ENCODE assay signal across 18 mouse cellular contexts in the genomic region with DNA sequence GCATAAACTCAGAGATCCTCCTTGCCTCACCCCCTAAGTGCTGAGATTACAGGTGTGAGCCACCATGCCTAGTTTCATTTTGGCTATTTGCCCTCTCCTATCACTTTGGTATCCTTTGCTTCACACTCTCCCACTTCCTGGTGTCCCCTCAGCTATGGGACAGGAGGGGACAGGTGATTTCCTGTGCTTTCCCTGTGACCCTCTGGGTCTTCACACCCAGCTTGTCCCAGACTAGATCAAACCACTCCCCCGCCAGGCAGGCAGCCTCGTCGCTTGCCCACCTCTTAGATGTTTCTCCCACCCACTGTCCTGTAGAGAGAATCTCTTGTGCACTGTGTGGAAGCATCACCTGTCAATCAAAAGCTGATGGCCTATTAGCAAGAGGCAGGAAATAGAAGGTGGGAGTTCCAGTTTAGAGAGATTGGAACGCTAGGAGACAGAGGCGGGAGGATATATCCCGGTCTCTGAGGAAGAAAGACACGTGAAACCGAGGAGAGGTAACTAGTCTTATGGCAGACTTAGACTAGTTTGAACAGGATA. TPM values are rescaled to one million over a fixed set of nuclear protein-coding genes. Genes with fewer than 3 reads are reported as not detected.
DNase-seq lines count a peak whose midpoint lies in the region; ATAC-seq and TF ChIP-seq lines count a peak whose summit lies in the region.
"Had no signal": no experiment of that assay in that cellular context is flagged by ENCODE, and none has a peak within 500 bp of the region (broad histone marks: within the 10 kb centered on the region; RNA-seq: fewer than 3 reads in every experiment).

No protein-coding gene starts in this region.

- no peak overlapping the region for H3K9ac ChIP-seq in hindbrain, postnatal 0 days (replicated peaks; ENCODE audit: low read length)
- H3K9ac ChIP-seq in hindbrain, embryonic 16.5 days (ENCODE audit: low read depth, low read length): no peak overlapping the region
- no peak overlapping the region for H3K9ac ChIP-seq in midbrain, embryonic 11.5 days (ENCODE audit: low read length)
- no peak overlapping the region for H3K9ac ChIP-seq in midbrain, embryonic 16.5 days (ENCODE audit: low read depth, low read length)
- H3K9ac ChIP-seq in ES-E14 (ENCODE audit: insufficient read depth, low read depth, low read length, poor library complexity, severe bottlenecking): peak overlapping the region; percentile 74
- H3K9ac ChIP-seq: embryonic facial prominence, embryonic 12.5 days had no signal

- H3K27ac ChIP-seq in heart, embryonic 10.5 days: no peak overlapping the region
- H3K27ac ChIP-seq in hindbrain, postnatal 0 days: peak overlapping the region; percentile 17; the same call in 1 of the 2 replicates
- no peak overlapping the region for H3K27ac ChIP-seq in hindbrain, embryonic 16.5 days (ENCODE audit: low read depth, low read length)
- H3K27ac ChIP-seq in midbrain, embryonic 11.5 days (ENCODE audit: low read depth, low read length): no peak overlapping the region
- no peak overlapping the region for H3K27ac ChIP-seq in midbrain, embryonic 16.5 days (ENCODE audit: low read length)
- H3K27ac ChIP-seq in ES-E14 (ENCODE audit: insufficient read depth, low read depth, low read length, poor library complexity, severe bottlenecking): peak overlapping the region; percentile 98
- H3K27ac ChIP-seq: embryonic facial prominence, embryonic 12.5 days; layer of hippocampus, adult 2 months; left cerebral cortex, adult 2 months had no signal

- peaks cover 48% of the 10 kb centered on the region for H3K27me3 ChIP-seq in heart, embryonic 10.5 days (ENCODE audit: insufficient read depth, poor library complexity, severe bottlenecking)
- H3K27me3 ChIP-seq in hindbrain, postnatal 0 days (ENCODE audit: insufficient read depth, low read length): no peaks in the 10 kb centered on the region
- peaks cover 3% of the 10 kb centered on the region; the same call in 1 of the 2 replicates for H3K27me3 ChIP-seq in hindbrain, embryonic 16.5 days (replicated peaks; ENCODE audit: control insufficient read depth, insufficient read depth, low read length)
- peaks cover 13% of the 10 kb centered on the region for H3K27me3 ChIP-seq in midbrain, embryonic 11.5 days (ENCODE audit: control insufficient read depth, insufficient read depth, low read length)
- no peaks in the 10 kb centered on the region for H3K27me3 ChIP-seq in midbrain, embryonic 16.5 days (ENCODE audit: control insufficient read depth, insufficient read depth, low read depth, low read length)

- DNase-seq in heart, embryonic 10.5 days (ENCODE audit: low spot score): no peak
- no peak for DNase-seq in heart, postnatal 4 days
- DNase-seq in hindbrain, postnatal 0 days (ENCODE audit: low spot score): no peak
- DNase-seq in midbrain, embryonic 11.5 days (ENCODE audit: low spot score, missing footprints): peak; percentile 78
- DNase-seq in ES-E14 (ENCODE audit: low read depth, low spot score): no peak
- no peak for DNase-seq in thymus, postnatal 0 days (ENCODE audit: low spot score)
- DNase-seq: B cell, adult 2 months; thymus, postnatal 14 days had no signal

- in situ Hi-C loops in ES-E14 (cut with MboI; ENCODE audit: low sequenced_read_pairs in 2 of 2, unreplicated experiment in 2 of 2): no loop called here

- WGBS in heart, embryonic 10.5 days: 37% methylated on average over 8 of the region's 8 CpGs
- 42% methylated on average over 8 of the region's 8 CpGs for WGBS in hindbrain, postnatal 0 days
- WGBS in hindbrain, embryonic 16.5 days: 52% methylated on average over 8 of the region's 8 CpGs
- 49% methylated on average over 8 of the region's 8 CpGs for WGBS in midbrain, embryonic 11.5 days
- WGBS in midbrain, embryonic 16.5 days: 45% methylated on average over 8 of the region's 8 CpGs

- H3K4me1 ChIP-seq in heart, embryonic 10.5 days: peaks cover 16% of the 10 kb centered on the region
- H3K4me1 ChIP-seq in hindbrain, postnatal 0 days (ENCODE audit: insufficient read depth, low read length): no peaks in the 10 kb centered on the region
- peaks cover 9% of the 10 kb centered on the region for H3K4me1 ChIP-seq in hindbrain, embryonic 16.5 days (ENCODE audit: control insufficient read depth, insufficient read depth, low read depth, low read length)
- peaks cover 8% of the 10 kb centered on the region for H3K4me1 ChIP-seq in midbrain, embryonic 11.5 days (ENCODE audit: control insufficient read depth, insufficient read depth, low read length)
- H3K4me1 ChIP-seq in midbrain, embryonic 16.5 days (ENCODE audit: control insufficient read depth, insufficient read depth, low read length): peaks cover 4% of the 10 kb centered on the region; the same call in 1 of the 2 replicates
- peaks cover 5 to 9% of the 10 kb centered on the region in 2 experiments for H3K4me1 ChIP-seq in ES-E14 (ENCODE audit: control insufficient read depth in 2 of 2, insufficient read depth in 2 of 2, low read length in 2 of 2, poor library complexity in 1 of 2)

- TF ChIP-seq CTCF in hindbrain, postnatal 0 days (IDR thresholded peaks at IDR 0.05; ENCODE audit: low read depth): no peak

- peak overlapping the region; percentile 52; the same call in 1 of the 2 replicates for H3K4me3 ChIP-seq in heart, embryonic 10.5 days
- no peak overlapping the region for H3K4me3 ChIP-seq in hindbrain, postnatal 0 days (ENCODE audit: low read length)
- no peak overlapping the region for H3K4me3 ChIP-seq in hindbrain, embryonic 16.5 days (ENCODE audit: low read length)
- H3K4me3 ChIP-seq in midbrain, embryonic 11.5 days (ENCODE audit: low read depth, low read length): no peak overlapping the region
- no peak overlapping the region for H3K4me3 ChIP-seq in midbrain, embryonic 16.5 days (ENCODE audit: low read depth, low read length)
- H3K4me3 ChIP-seq in ES-E14 (ENCODE audit: insufficient read depth in 1 of 2, low read depth in 1 of 2, low read length in 2 of 2, poor library complexity in 1 of 2, severe bottlenecking in 1 of 2): peak overlapping the region; percentile 64
- H3K4me3 ChIP-seq: layer of hippocampus, adult 2 months; left cerebral cortex, adult 2 months; myocyte had no signal

- H3K9me3 ChIP-seq in heart, embryonic 10.5 days: peaks cover 10% of the 10 kb centered on the region; the same call in 1 of the 2 replicates
- no peaks in the 10 kb centered on the region; the same call in 1 of the 2 replicates for H3K9me3 ChIP-seq in hindbrain, postnatal 0 days (ENCODE audit: low read length)
- peaks cover 11% of the 10 kb centered on the region; the same call in 1 of the 2 replicates for H3K9me3 ChIP-seq in hindbrain, embryonic 16.5 days (ENCODE audit: control insufficient read depth, low read length)
- peaks cover 3% of the 10 kb centered on the region; the same call in 1 of the 2 replicates for H3K9me3 ChIP-seq in midbrain, embryonic 11.5 days (ENCODE audit: control insufficient read depth, low read length)
- peaks cover 2% of the 10 kb centered on the region; the same call in 1 of the 2 replicates for H3K9me3 ChIP-seq in midbrain, embryonic 16.5 days (replicated peaks; ENCODE audit: control insufficient read depth, low read length, poor library complexity, severe bottlenecking)
- peaks cover 1% of the 10 kb centered on the region; the same call in 1 of the 2 replicates for H3K9me3 ChIP-seq in ES-E14 (ENCODE audit: control insufficient read depth, insufficient read depth, low read depth, low read length)

- no peak for ATAC-seq in hindbrain, postnatal 0 days
- ATAC-seq in hindbrain, embryonic 16.5 days: no peak
- ATAC-seq in midbrain, embryonic 11.5 days (ENCODE audit: low FRiP score): no peak
- ATAC-seq in midbrain, embryonic 16.5 days: no peak

- peaks cover 6% of the 10 kb centered on the region; the same call in 1 of the 2 replicates for H3K36me3 ChIP-seq in heart, embryonic 10.5 days
- no peaks in the 10 kb centered on the region for H3K36me3 ChIP-seq in hindbrain, postnatal 0 days (ENCODE audit: insufficient read depth, low read length)
- peaks cover 8% of the 10 kb centered on the region; the same call in 1 of the 2 replicates for H3K36me3 ChIP-seq in hindbrain, embryonic 16.5 days (ENCODE audit: control insufficient read depth, insufficient read depth, low read length)
- H3K36me3 ChIP-seq in midbrain, embryonic 11.5 days (ENCODE audit: control insufficient read depth, insufficient read depth, low read length): no peaks in the 10 kb centered on the region
- H3K36me3 ChIP-seq in midbrain, embryonic 16.5 days (ENCODE audit: control insufficient read depth, insufficient read depth, low read length): peaks cover 5% of the 10 kb centered on the region; the same call in 1 of the 2 replicates
- H3K36me3 ChIP-seq in ES-E14 (ENCODE audit: control insufficient read depth, insufficient read depth, low read length, poor library complexity, severe bottlenecking): peaks cover 20% of the 10 kb centered on the region

- no peak overlapping the region; the same call in 1 of the 2 replicates for H3K4me2 ChIP-seq in hindbrain, postnatal 0 days (ENCODE audit: low read depth, low read length)
- no peak overlapping the region; the same call in 1 of the 2 replicates for H3K4me2 ChIP-seq in hindbrain, embryonic 16.5 days (ENCODE audit: low read length)
- no peak overlapping the region for H3K4me2 ChIP-seq in midbrain, embryonic 11.5 days
- H3K4me2 ChIP-seq in midbrain, embryonic 16.5 days (ENCODE audit: low read length): no peak overlapping the region

RNA-seq across cellular contexts. Expression of a gene that starts 26.4 kb away (rescaled TPM):
- polyA plus RNA-seq in heart, embryonic 10.5 days (2016; fragmentation: Nextera tagmentation; extraction: Ambion mirVana): 19.2 and 23.6 TPM in 2 replicates
- 100 to 1,000 TPM; 238 to 255 TPM for total RNA-seq in heart, postnatal 4 days (2021)
- 34.8 and 41.2 TPM in 2 replicates for total RNA-seq in hindbrain, postnatal 0 days (2014; rRNA removed)
- polyA plus RNA-seq in hindbrain, postnatal 0 days (2015; fragmentation: Nextera tagmentation; extraction: Ambion mirVana): 10.5 and 10.6 TPM in 2 replicates
- polyA plus RNA-seq in hindbrain, embryonic 16.5 days (2015; fragmentation: Nextera tagmentation; extraction: Ambion mirVana): 14.1 and 17.2 TPM in 2 replicates
- polyA plus RNA-seq in midbrain, embryonic 11.5 days (2014; fragmentation: Nextera tagmentation; extraction: Ambion mirVana): 2.9 and 5.8 TPM in 2 replicates
- polyA plus RNA-seq in midbrain, embryonic 16.5 days (2015; fragmentation: Nextera tagmentation; extraction: Ambion mirVana): 14.1 and 14.3 TPM in 2 replicates
- 65.8 and 114 TPM in 2 replicates for total RNA-seq in ES-E14 (2012; rRNA removed)
- 3.6 and 5.6 TPM in 2 replicates for polyA plus RNA-seq in thymus, postnatal 0 days (2015; fragmentation: Nextera tagmentation; extraction: Ambion mirVana)
- total RNA-seq: common myeloid progenitor, adult 5-6 weeks had no signal

RNA-seq across cellular contexts. Expression of a gene that starts 44.8 kb away (rescaled TPM):
- polyA plus RNA-seq in heart, embryonic 10.5 days (2016; fragmentation: Nextera tagmentation; extraction: Ambion mirVana): 48.3 and 50.4 TPM in 2 replicates
- total RNA-seq in heart, postnatal 4 days (2021): 10 to 100 TPM; 18.4 to 19.8 TPM
- 27.0 and 31.2 TPM in 2 replicates for total RNA-seq in hindbrain, postnatal 0 days (2014; rRNA removed)
- 20.0 and 20.2 TPM in 2 replicates for polyA plus RNA-seq in hindbrain, postnatal 0 days (2015; fragmentation: Nextera tagmentation; extraction: Ambion mirVana)
- polyA plus RNA-seq in hindbrain, embryonic 16.5 days (2015; fragmentation: Nextera tagmentation; extraction: Ambion mirVana): 31.6 and 38.0 TPM in 2 replicates
- polyA plus RNA-seq in midbrain, embryonic 11.5 days (2014; fragmentation: Nextera tagmentation; extraction: Ambion mirVana): 45.9 and 50.7 TPM in 2 replicates
- polyA plus RNA-seq in midbrain, embryonic 16.5 days (2015; fragmentation: Nextera tagmentation; extraction: Ambion mirVana): 47.4 and 55.1 TPM in 2 replicates
- 28.8 and 45.5 TPM in 2 replicates for total RNA-seq in ES-E14 (2012; rRNA removed)
- polyA plus RNA-seq in thymus, postnatal 0 days (2015; fragmentation: Nextera tagmentation; extraction: Ambion mirVana): 45.1 and 46.3 TPM in 2 replicates

RNA-seq across cellular contexts. Expression of a gene that starts 46.2 kb away (rescaled TPM):
- 1.3 and 2.1 TPM in 2 replicates for polyA plus RNA-seq in heart, embryonic 10.5 days (2016; fragmentation: Nextera tagmentation; extraction: Ambion mirVana)
- 1 to 10 TPM in 1 of 2 experiments, not detected in 1; 3.7 TPM for total RNA-seq in heart, postnatal 4 days (2021)
- not detected in 2 replicates for total RNA-seq in hindbrain, postnatal 0 days (2014; rRNA removed)
- not detected in 2 replicates for polyA plus RNA-seq in hindbrain, postnatal 0 days (2015; fragmentation: Nextera tagmentation; extraction: Ambion mirVana)
- polyA plus RNA-seq in hindbrain, embryonic 16.5 days (2015; fragmentation: Nextera tagmentation; extraction: Ambion mirVana): not detected in 2 replicates
- not detected in 2 replicates for polyA plus RNA-seq in midbrain, embryonic 11.5 days (2014; fragmentation: Nextera tagmentation; extraction: Ambion mirVana)
- not detected in 2 replicates for polyA plus RNA-seq in midbrain, embryonic 16.5 days (2015; fragmentation: Nextera tagmentation; extraction: Ambion mirVana)
- total RNA-seq in ES-E14 (2012; rRNA removed): 1.4 and 1.5 TPM in 2 replicates
- polyA plus RNA-seq in thymus, postnatal 0 days (2015; fragmentation: Nextera tagmentation; extraction: Ambion mirVana): 0.44 TPM in 1 of 2 replicates, not detected in the other
- total RNA-seq: common myeloid progenitor, adult 5-6 weeks; gastrocnemius, postnatal 4 days; layer of hippocampus, adult 2 months; left cerebral cortex, adult 2 months; MEL had no signal
- polyA plus RNA-seq: limb, embryonic 14.5 days had no signal

RNA-seq across cellular contexts. Expression of a gene that starts 52.8 kb away (rescaled TPM):
- 7.0 and 9.6 TPM in 2 replicates for polyA plus RNA-seq in heart, embryonic 10.5 days (2016; fragmentation: Nextera tagmentation; extraction: Ambion mirVana)
- total RNA-seq in heart, postnatal 4 days (2021): 10 to 100 TPM; 11.5 to 12.1 TPM
- total RNA-seq in hindbrain, postnatal 0 days (2014; rRNA removed): 140 and 161 TPM in 2 replicates
- 55.9 and 59.5 TPM in 2 replicates for polyA plus RNA-seq in hindbrain, postnatal 0 days (2015; fragmentation: Nextera tagmentation; extraction: Ambion mirVana)
- polyA plus RNA-seq in hindbrain, embryonic 16.5 days (2015; fragmentation: Nextera tagmentation; extraction: Ambion mirVana): 54.4 and 59.5 TPM in 2 replicates
- 16.9 and 17.7 TPM in 2 replicates for polyA plus RNA-seq in midbrain, embryonic 11.5 days (2014; fragmentation: Nextera tagmentation; extraction: Ambion mirVana)
- 51.2 and 53.6 TPM in 2 replicates for polyA plus RNA-seq in midbrain, embryonic 16.5 days (2015; fragmentation: Nextera tagmentation; extraction: Ambion mirVana)
- 11.9 and 14.1 TPM in 2 replicates for total RNA-seq in ES-E14 (2012; rRNA removed)
- polyA plus RNA-seq in thymus, postnatal 0 days (2015; fragmentation: Nextera tagmentation; extraction: Ambion mirVana): 3.2 and 3.5 TPM in 2 replicates

Comparison
In these comparisons a context has a peak if more than half of its experiments do, and no peak if none do; other contexts are left out.
1. H3K27ac ChIP-seq: peak in hindbrain, postnatal 0 days (single experiment) and ES-E14 (single experiment); none in heart, embryonic 10.5 days (single experiment), hindbrain, embryonic 16.5 days (single experiment), midbrain, embryonic 11.5 days (single experiment) and midbrain, embryonic 16.5 days (single experiment).
2. H3K4me3 ChIP-seq: peak in heart, embryonic 10.5 days (single experiment) and ES-E14 (2 of 2); none in hindbrain, postnatal 0 days (single experiment), hindbrain, embryonic 16.5 days (single experiment), midbrain, embryonic 11.5 days (single experiment) and midbrain, embryonic 16.5 days (single experiment).